Mouse (Mus musculus) heart, embryonic 16.5 days (tissue): ENCODE data around the gene Ccdc158. TPM values are rescaled to one million over a fixed set of nuclear protein-coding genes. Genes with fewer than 3 reads are reported as not detected.
A peak's percentile ranks its signal among the peaks of the same experiment; 100 is the strongest.

Source experiments
- ATAC-seq: fragments of 200-750 bp; cut with Nextera tagmentation; replicated peaks from 2 replicates; pipeline ENCODE4 v1.8.0; 2017; ENCODE audit warnings: moderate number of reproducible peaks; ENCODE audit not compliant: insufficient read depth, low FRiP score; ENCODE audit errors: extremely low read depth
- H3K27ac ChIP-seq: fragments of 300-500 bp; sonication (generic); 2 replicates; pipeline ENCODE4 v1.5.1; 2014; ENCODE audit warnings: mild to moderate bottlenecking, low read length, control low read depth, moderate library complexity
- H3K27me3 ChIP-seq: fragments of 300-500 bp; sonication (generic); 2 replicates; pipeline ENCODE4 v1.6.1; 2014; ENCODE audit warnings: low read length, mixed read lengths; ENCODE audit not compliant: control insufficient read depth, insufficient read depth
- H3K36me3 ChIP-seq: fragments of 300-500 bp; sonication (generic); 2 replicates; pipeline ENCODE4 v1.6.1; 2014; ENCODE audit not compliant: control insufficient read depth, insufficient read depth
- H3K4me1 ChIP-seq: fragments of 300-500 bp; sonication (generic); 2 replicates; pipeline ENCODE4 v1.6.1; 2014; ENCODE audit warnings: low read length, mixed read lengths; ENCODE audit not compliant: control insufficient read depth, insufficient read depth
- H3K4me2 ChIP-seq: fragments of 300-500 bp; sonication (generic); 2 replicates; pipeline ENCODE4 v1.6.1; 2014; ENCODE audit warnings: low read depth, mild to moderate bottlenecking, control low read depth, low read length
- H3K4me3 ChIP-seq: fragments of 300-500 bp; sonication (generic); 2 replicates; pipeline ENCODE4 v1.5.1; 2014; ENCODE audit warnings: mild to moderate bottlenecking, control low read depth, low read length
- H3K9ac ChIP-seq: fragments of 300-500 bp; sonication (generic); 2 replicates; pipeline ENCODE4 v1.6.1; 2014; ENCODE audit warnings: low read length, control low read depth
- H3K9me3 ChIP-seq: fragments of 300-500 bp; sonication (generic); replicated peaks from 2 replicates; pipeline ENCODE4 v1.6.1; 2016; ENCODE audit warnings: low read length; ENCODE audit not compliant: control insufficient read depth
- WGBS: fragments of 180-500 bp; shearing (Covaris S2); extraction: QIAGEN DNeasy Blood & Tissue Kit; methylation state at CpG from one replicate; pipeline ENCODE4 v1.1.7; 2014; 5-methylcytosine and 5-hydroxymethylcytosine counted together
- polyA plus RNA-seq: library from polyadenylated mRNA; unstranded; fragments of >200 nt; fragmentation: Nextera tagmentation; extraction: Ambion mirVana; gene quantifications from 2 replicates; pipeline ENCODE4 v1.2.1, GENCODE M21; 2015

Ccdc158 gene
- 0.49 and 0.81 TPM in 2 replicates for polyA plus RNA-seq

DNA sequence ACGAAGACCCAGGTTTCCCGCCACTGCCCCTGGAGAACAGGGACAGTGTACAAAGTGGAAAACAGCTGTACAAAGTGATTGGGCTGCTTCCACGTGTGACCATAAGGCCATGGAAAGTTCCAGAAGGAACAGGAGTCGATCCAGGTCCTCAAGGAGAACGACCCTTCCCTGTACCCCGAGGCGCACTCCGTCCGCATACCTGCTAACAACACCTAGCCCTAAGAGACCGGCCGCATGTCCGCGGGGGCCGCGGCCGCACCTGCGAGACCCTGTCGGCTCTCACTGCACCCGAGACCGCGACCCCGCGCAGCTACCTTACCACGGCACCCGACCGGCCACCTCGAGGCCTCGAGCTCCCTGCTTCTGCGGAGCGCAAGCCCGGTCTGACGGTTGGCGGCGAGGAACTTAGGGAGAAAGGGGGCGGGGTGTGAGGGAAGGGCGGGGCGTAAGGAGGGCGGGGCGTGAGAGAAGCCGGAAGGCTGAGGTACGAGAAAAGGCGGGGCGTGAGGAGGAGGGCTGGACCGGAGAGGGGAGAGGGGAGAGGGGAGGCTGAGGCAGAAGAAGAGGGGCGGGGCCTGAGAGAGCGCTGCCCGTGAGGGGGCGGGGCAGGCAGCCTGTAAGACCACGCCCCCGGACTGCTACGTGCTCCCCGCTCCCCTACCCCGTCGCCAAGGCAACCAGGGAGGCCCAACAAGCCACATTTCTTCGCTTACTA is at the start of gene Ccdc158:
Gene Ccdc158 (minus strand): TSS at position 413 of the 715 bp plus-strand sequence.
- Histone ChIP-seq H3K4me1 (peaks cover 11% of the 10 kb centered on the region; the same call in 1 of the 2 replicates), H3K27ac (no peak within 1 kb of the TSS), H3K27me3 (no peaks in the 10 kb centered on the region), H3K4me2 (peak within 1 kb of the TSS; percentile 71), H3K36me3 (no peaks in the 10 kb centered on the region), H3K4me3 (peak within 1 kb of the TSS; percentile 47), H3K9ac (peak within 1 kb of the TSS; percentile 31; the same call in 1 of the 2 replicates), H3K9me3 (no peaks in the 10 kb centered on the region)
- peak; percentile 74 for ATAC-seq
- 11% methylated on average over 51 of the region's 55 CpGs for WGBS

DNA sequence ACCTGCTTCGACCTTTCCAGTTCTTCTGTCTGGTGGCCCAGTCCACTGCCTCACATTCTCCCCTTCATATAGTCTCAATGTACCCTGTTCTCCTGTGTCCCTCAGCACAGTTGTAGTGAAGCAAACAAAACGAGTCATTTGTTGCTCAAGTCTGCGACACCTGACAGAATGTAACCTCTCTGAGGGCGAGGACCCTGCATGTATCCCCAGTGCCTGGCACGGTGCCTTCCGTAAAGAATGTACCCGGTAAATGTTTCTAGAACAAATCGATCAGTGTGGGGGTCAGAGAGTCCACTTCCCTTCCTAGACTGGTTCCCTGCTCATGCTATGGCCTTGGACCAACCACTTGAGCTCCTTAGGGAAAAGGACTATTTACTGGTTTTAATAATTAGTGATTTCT is 46.5 kb upstream of the Ccdc158 start:
- Histone ChIP-seq H3K36me3 (no peaks in the 10 kb centered on the region), H3K27ac (no peak overlapping the region), H3K27me3 (no peaks in the 10 kb centered on the region), H3K4me2 (no peak overlapping the region), H3K9me3 (no peaks in the 10 kb centered on the region), H3K4me3 (no peak overlapping the region), H3K9ac (no peak overlapping the region), H3K4me1 (no peaks in the 10 kb centered on the region)
- WGBS: 88% methylated on average over 8 of the region's 8 CpGs
- ATAC-seq: no peak

DNA sequence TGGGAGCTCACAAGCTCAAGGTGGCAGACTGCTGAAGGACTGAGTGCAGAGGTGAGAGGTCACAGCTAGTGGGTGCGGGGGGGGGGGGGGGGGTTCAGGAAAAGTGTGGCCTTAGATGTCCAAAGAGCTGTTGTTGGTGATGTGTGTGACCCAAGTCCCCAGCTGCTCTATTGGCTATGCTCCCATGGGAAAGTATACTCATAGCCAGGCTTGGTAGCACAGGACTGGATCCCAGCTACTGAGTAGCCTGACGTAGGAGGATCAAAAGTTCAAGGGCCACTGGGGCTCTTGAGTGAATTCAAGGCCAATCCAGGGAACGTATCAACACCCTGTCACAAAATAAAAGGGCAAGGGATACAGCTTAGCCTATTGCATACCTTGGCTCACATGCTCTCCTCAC is 43.8 kb upstream of the Ccdc158 start:
- H3K4me2 ChIP-seq: no peak overlapping the region
- no peaks in the 10 kb centered on the region for H3K27me3 ChIP-seq
- no peaks in the 10 kb centered on the region for H3K9me3 ChIP-seq
- no peak overlapping the region for H3K4me3 ChIP-seq
- no peak for ATAC-seq
- H3K9ac ChIP-seq: no peak overlapping the region
- 84% methylated on average over 2 of the region's 3 CpGs for WGBS
- no peaks in the 10 kb centered on the region for H3K4me1 ChIP-seq
- H3K27ac ChIP-seq: no peak overlapping the region
- no peaks in the 10 kb centered on the region for H3K36me3 ChIP-seq

DNA sequence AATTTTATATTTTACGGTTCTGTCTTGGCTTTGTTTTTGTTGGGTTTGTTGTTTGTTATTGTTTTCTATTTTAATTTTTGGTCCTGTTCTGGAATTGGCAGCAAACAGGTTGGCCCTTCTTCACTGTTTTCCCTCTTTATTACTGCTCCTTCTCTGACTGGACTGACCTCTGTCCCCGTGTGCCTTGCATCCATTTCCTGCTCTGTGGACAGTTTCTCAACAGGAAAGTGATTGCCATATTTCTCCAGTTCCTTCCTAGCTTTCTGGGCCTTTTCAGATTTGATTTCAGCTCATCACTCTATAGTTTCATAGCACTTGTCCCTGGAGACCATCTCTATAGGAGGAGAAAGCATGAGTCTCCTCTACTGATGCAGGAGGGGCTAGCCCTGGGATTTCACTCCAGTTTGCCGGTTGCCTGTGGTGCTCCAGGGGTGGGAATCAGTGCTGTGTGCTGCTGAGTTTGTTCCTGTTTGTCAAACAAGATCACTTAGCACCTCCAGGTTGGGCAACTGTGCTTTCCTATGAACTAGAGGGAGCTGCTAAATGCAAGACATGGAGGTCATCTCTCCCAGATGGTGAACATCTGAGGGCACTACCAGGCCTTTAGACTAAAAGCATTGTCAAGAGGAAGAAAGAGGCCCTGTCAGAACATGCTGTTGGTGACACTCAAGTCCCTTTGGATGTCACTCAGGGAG is 42.7 kb upstream of the Ccdc158 start:
- WGBS: 67% methylated on average over 3 of the region's 3 CpGs
- Histone ChIP-seq H3K9ac (no peak overlapping the region), H3K9me3 (no peaks in the 10 kb centered on the region), H3K4me2 (no peak overlapping the region), H3K4me1 (no peaks in the 10 kb centered on the region), H3K36me3 (no peaks in the 10 kb centered on the region), H3K4me3 (no peak overlapping the region), H3K27ac (no peak overlapping the region), H3K27me3 (no peaks in the 10 kb centered on the region)
- ATAC-seq: no peak

DNA sequence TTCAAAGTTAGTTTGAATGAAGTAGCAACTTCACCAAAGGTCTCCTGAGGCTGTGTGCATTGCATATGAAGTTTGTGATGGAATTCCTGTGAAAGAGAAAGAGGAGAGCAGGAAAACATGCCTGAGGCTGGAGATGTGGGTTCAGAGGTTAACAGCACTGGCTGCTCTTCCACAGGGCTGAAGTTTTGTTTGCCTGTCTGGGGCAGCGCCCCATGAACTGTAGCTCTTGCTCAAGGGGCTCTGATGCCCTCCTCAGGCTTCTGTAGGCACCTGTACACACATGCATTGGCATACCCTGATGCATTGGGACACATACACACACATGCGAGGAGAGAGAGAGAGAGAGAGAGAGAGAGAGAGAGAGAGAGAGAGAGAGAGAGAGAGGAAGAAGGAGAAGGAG is 40.8 kb upstream of the Ccdc158 start:
- H3K36me3 ChIP-seq: no peaks in the 10 kb centered on the region
- H3K4me2 ChIP-seq: no peak overlapping the region
- H3K27ac ChIP-seq: no peak overlapping the region
- no peaks in the 10 kb centered on the region for H3K27me3 ChIP-seq
- WGBS: 82% methylated on average over 2 of the region's 2 CpGs
- H3K4me1 ChIP-seq: no peaks in the 10 kb centered on the region
- ATAC-seq: no peak
- H3K4me3 ChIP-seq: no peak overlapping the region
- H3K9me3 ChIP-seq: no peaks in the 10 kb centered on the region
- no peak overlapping the region for H3K9ac ChIP-seq

DNA sequence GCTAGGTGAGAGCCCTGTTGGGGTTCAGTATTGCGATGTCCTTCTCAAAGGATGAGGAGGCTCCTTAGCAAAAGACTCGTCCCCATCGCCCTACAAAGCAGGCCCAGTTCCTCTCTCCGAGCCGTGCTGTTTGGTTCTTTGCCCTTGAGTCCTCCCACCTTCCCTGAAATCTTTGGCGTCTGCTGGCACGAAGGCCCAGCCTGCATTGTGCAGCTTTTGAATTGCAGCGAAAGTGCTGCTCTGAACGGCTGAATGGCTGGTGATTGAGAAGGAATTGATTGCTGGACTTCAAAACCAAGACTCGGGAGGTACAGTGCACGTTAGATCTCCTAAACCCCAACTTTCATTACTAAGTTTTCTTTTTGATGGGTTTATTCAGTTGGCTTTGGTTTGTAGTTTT is 40.2 kb upstream of the Ccdc158 start:
- Histone ChIP-seq H3K4me3 (no peak overlapping the region), H3K4me1 (no peaks in the 10 kb centered on the region), H3K9ac (no peak overlapping the region), H3K27ac (no peak overlapping the region), H3K9me3 (no peaks in the 10 kb centered on the region), H3K4me2 (no peak overlapping the region), H3K36me3 (no peaks in the 10 kb centered on the region), H3K27me3 (no peaks in the 10 kb centered on the region)
- WGBS: 68% methylated on average over 11 of the region's 11 CpGs
- no peak for ATAC-seq

DNA sequence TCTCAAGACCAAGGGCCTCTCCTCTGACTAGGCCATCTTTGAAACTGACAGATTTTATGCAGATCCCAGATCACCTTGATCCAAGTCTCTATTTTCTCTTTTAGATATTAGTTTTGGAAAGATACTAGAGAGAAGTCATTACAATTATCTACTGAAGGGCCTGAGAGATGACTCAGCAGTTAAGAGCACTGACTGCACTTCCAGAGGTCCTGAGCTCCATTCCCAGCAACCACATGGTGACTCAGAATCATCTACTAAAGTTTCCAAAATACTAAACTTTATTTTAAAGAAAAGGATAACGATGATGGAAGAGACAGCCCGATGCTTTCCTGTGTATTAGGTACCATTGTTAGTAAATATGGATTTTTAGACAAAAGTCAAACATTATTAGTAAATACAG is 39.8 kb upstream of the Ccdc158 start:
- no peak overlapping the region for H3K4me3 ChIP-seq
- no peak overlapping the region for H3K4me2 ChIP-seq
- no peaks in the 10 kb centered on the region for H3K9me3 ChIP-seq
- H3K27ac ChIP-seq: no peak overlapping the region
- 90% methylated on average over 2 of the region's 2 CpGs for WGBS
- no peak for ATAC-seq
- no peak overlapping the region for H3K9ac ChIP-seq
- H3K36me3 ChIP-seq: no peaks in the 10 kb centered on the region
- no peaks in the 10 kb centered on the region for H3K27me3 ChIP-seq
- H3K4me1 ChIP-seq: no peaks in the 10 kb centered on the region

DNA sequence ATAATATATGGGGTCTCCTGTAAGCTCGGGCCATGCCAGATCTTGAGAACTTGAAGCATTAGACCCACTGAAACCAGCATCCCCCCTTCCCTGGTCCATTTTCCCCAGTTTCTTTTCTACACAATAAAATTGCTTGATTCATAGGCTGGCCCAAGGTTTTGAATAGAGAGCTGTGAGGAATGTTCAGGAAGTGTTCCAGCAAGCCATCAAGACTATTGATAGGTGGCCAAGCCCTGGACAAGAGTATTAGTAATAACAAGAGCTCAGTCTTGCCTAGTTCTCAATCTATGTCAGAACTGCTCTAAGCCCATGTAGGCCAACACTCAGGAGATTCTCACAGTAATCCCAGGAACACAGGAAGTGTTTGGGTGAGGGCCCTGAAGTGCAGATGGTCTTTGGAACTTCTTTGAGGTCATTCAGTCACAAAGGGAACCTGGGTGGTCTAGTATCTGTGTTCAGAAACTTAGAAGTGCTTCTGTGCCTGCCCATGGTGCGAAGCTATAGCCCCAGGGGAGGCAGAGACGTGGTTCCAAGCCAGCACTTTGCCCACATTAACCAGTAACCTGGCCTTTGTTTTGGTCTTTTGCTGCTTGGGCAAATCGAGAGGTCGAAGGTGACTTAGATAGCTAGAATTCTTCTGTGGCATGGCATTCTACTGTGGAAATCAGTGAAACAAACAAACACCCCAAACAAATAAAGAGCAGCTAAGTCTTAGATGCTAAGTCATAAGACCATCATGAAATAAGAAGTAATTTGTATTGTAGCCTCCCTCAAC is 37.7 kb upstream of the Ccdc158 start:
- WGBS: 89% methylated on average over 5 of the region's 5 CpGs
- no peak overlapping the region for H3K27ac ChIP-seq
- no peak overlapping the region for H3K4me3 ChIP-seq
- no peaks in the 10 kb centered on the region for H3K4me1 ChIP-seq
- no peaks in the 10 kb centered on the region for H3K9me3 ChIP-seq
- no peaks in the 10 kb centered on the region for H3K36me3 ChIP-seq
- no peaks in the 10 kb centered on the region for H3K27me3 ChIP-seq
- H3K4me2 ChIP-seq: no peak overlapping the region
- no peak overlapping the region for H3K9ac ChIP-seq
- no peak for ATAC-seq
